Mouse (Mus musculus) bone marrow, adult 2 months (tissue): ENCODE measurements around the gene Zbtb48. TPM values are rescaled to one million over a fixed set of nuclear protein-coding genes. Genes with fewer than 3 reads are reported as not detected.
A peak's percentile ranks its signal among the peaks of the same experiment; 100 is the strongest.

Source experiments
- H3K27ac ChIP-seq: fragments of 200-500 bp; 2 replicates; pipeline ENCODE4 v1.5.1; 2012; ENCODE audit warnings: low read depth, mild to moderate bottlenecking, control low read depth, inconsistent platforms, low read length; ENCODE audit not compliant: control insufficient read depth, poor library complexity, insufficient read depth
- H3K4me1 ChIP-seq: fragments of 200-500 bp; 2 replicates; pipeline ENCODE4 v1.6.1; 2011; ENCODE audit warnings: low read length; ENCODE audit not compliant: control insufficient read depth, insufficient read depth
- H3K4me3 ChIP-seq: fragments of 200-500 bp; replicated peaks from 2 replicates; pipeline ENCODE3; 2011; ENCODE audit warnings: mild to moderate bottlenecking, low read depth, low read length, control low read depth; ENCODE audit not compliant: control insufficient read depth
- CTCF ChIP-seq: fragments of 200-500 bp; IDR thresholded peaks from 2 replicates; pipeline ENCODE4 v1.5.1; 2011; ENCODE audit warnings: low read length, control low read depth; ENCODE audit not compliant: control insufficient read depth, insufficient read depth
- POLR2A ChIP-seq: fragments of 200-500 bp; IDR thresholded peaks from 2 replicates; pipeline ENCODE4 v1.6.1; 2011; ENCODE audit warnings: low read depth, mild to moderate bottlenecking, control low read depth, low read length, borderline replicate concordance; ENCODE audit not compliant: control insufficient read depth
- WGBS: fragments of 180-500 bp; shearing (Covaris S2); methylation state at CpG from one replicate; pipeline ENCODE4 v1.1.7; 2018; 5-methylcytosine and 5-hydroxymethylcytosine counted together
- polyA plus RNA-seq: library from polyadenylated mRNA; stranded (reverse); fragments of >200 nt; gene quantifications from 2 replicates; pipeline ENCODE4 v1.2.4, GENCODE M21; 2011; ENCODE audit warnings: low replicate concordance; ENCODE audit not compliant: missing spikeins, insufficient read depth, insufficient read length

The Zbtb48 gene
- polyA plus RNA-seq, 1 experiment = 21.0 TPM

GRCm38 (mm10) chr4:151994228-151995171 lies 33.0 kb downstream of the Zbtb48 start:
- no peak overlapping the region for H3K27ac ChIP-seq
- no peaks in the 10 kb centered on the region; the same call in 1 of the 2 replicates for H3K4me1 ChIP-seq
- 6% methylated on average over 60 of the region's 61 CpGs for WGBS
- TF ChIP-seq CTCF = no peak
- 0 out of 2 replicates have a peak, but pooled peaks have one; percentile 15 for TF ChIP-seq POLR2A
- peak overlapping the region; percentile 38 for H3K4me3 ChIP-seq

- no peak overlapping the region for H3K4me3 ChIP-seq
- H3K27ac ChIP-seq = no peak overlapping the region
- no peaks in the 10 kb centered on the region; the same call in none of the 2 replicates for H3K4me1 ChIP-seq
- TF ChIP-seq POLR2A = no peak
- no peak for TF ChIP-seq CTCF
- 80% methylated on average over 6 of the region's 6 CpGs for WGBS
Measured at GRCm38 (mm10) chr4:151993035-151993434, 34.4 kb downstream of the Zbtb48 start.

DNA sequence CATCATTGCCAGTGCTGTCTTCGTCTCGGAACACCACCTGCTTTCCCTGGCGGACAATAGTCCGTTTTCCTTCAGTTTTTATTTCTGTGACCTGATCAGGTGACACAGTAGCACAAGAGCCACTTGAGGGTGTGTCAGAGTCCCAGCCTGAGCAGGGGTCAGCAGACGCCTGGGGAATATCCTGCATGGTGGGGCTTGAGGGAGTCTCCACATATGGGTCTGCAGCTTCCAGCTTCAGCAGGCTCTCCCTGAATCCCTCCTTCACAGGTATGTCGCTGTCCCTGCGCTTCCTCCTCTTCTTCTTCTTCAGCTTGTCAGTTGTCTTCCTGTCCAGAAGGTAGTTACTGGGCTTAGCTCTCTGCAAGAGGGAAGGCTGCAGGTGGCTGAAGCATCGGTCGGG lies 35.4 kb downstream of the Zbtb48 start:
- no peak for TF ChIP-seq CTCF
- TF ChIP-seq POLR2A = no peak
- no peak overlapping the region for H3K4me3 ChIP-seq
- 88% methylated on average over 9 of the region's 9 CpGs for WGBS
- H3K4me1 ChIP-seq = no peaks in the 10 kb centered on the region; the same call in none of the 2 replicates
- no peak overlapping the region for H3K27ac ChIP-seq

GRCm38 (mm10) chr4:151989110-151989488 lies 38.4 kb downstream of the Zbtb48 start:
- TF ChIP-seq CTCF (no peak), POLR2A (no peak)
- H3K4me3 ChIP-seq = peak overlapping the region; percentile 77
- H3K4me1 ChIP-seq = no peaks in the 10 kb centered on the region; the same call in 1 of the 2 replicates
- 52% methylated on average over 6 of the region's 6 CpGs for WGBS
- no peak overlapping the region for H3K27ac ChIP-seq

DNA sequence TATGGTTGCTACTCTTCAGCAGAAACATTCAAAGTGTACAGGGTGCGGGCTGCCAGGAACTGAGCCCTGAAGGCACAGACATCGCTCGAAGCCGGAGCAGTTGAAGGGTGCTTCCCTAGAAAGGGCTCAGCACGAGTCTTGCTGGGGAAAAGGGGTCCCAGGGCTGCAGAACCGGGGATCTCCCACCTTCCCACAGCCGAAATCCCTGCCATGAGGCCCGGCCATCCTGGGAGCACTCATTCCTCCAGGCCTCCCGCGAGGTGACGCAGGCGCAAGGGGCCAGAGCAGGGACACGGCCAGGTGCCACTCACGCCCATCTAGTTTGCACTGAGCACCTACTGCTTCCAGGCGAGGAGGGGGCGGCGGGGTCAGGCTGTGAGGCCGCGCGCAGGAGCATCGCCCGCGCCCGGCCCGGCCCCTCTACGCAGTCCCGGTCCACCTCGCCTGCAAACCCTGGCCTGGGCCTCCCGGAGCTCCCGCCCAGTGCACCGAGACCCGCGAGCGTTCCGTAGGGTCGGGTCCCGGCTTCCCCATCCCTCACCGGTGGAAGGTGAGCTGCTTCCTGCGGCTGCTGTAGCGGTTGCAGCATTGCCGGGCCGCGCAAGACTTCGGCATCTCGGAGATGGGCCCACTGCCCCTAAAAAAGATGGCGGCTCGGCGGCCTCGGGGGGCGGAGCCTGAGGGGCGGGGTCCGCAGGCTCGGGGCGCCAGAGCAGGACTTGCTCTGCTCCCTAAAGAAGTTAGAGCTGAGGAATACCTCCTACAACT lies 38.9 kb downstream of the Zbtb48 start, which contains the start of gene Thap3:
TSS of gene Thap3 (minus strand) at position 656 of the 768 bp plus-strand sequence.
- peak within 1 kb of the TSS; percentile 33; the same call in 1 of the 2 replicates for H3K27ac ChIP-seq
- H3K4me1 ChIP-seq = no peaks in the 10 kb centered on the region; the same call in 1 of the 2 replicates
- peak within 1 kb of the TSS; percentile 77 for H3K4me3 ChIP-seq
- WGBS = 1% methylated on average over 54 of the region's 54 CpGs
- no peak for TF ChIP-seq CTCF
- TF ChIP-seq POLR2A = peak; percentile 34; the same call in 1 of the 2 replicates

- no peak for TF ChIP-seq POLR2A
- no peak for TF ChIP-seq CTCF
- Histone ChIP-seq H3K4me1 (no peaks in the 10 kb centered on the region; the same call in 1 of the 2 replicates), H3K4me3 (peak overlapping the region; percentile 77), H3K27ac (no peak overlapping the region)
- WGBS = 18% methylated on average over 10 of the region's 10 CpGs
Measured at GRCm38 (mm10) chr4:151988014-151988341, 39.5 kb downstream of the Zbtb48 start.

DNA sequence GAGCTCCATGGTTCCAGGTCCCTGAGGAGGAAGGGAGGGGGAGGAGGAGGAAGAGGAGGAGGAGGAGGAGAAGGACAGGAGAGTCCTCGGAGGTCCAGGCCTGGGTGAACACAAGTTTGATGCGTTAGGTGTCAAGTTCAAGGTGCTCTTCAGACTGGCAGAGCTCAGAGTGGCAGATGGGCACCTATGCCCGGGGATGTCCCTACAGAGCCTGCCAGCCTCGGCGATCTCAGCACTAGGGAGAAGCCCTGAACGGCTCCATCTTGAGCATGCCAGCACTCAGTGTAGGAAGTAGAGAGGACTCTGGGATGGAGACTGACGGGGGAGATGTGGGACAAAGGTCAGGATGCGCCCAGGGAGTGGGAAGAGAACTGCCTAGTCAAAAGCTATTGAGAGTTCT lies 40.8 kb downstream of the Zbtb48 start:
- Histone ChIP-seq H3K4me3 (no peak overlapping the region), H3K27ac (no peak overlapping the region), H3K4me1 (no peaks in the 10 kb centered on the region; the same call in 1 of the 2 replicates)
- WGBS = 82% methylated on average over 8 of the region's 8 CpGs
- TF ChIP-seq CTCF = no peak
- no peak for TF ChIP-seq POLR2A

GRCm38 (mm10) chr4:151985886-151986285 lies 41.6 kb downstream of the Zbtb48 start:
- H3K27ac ChIP-seq = no peak overlapping the region
- 54% methylated on average over 10 of the region's 10 CpGs for WGBS
- TF ChIP-seq CTCF (no peak), POLR2A (no peak)
- no peaks in the 10 kb centered on the region; the same call in 1 of the 2 replicates for H3K4me1 ChIP-seq
- H3K4me3 ChIP-seq = no peak overlapping the region
